Mouse (Mus musculus): ENCODE results near the gene Rundc3a. TPM values are rescaled to one million over a fixed set of nuclear protein-coding genes. Genes with fewer than 3 reads are reported as not detected.

Gene Rundc3a
- total RNA-seq, 2 experiments from 2014 or later: 441 to 469 TPM

GRCm38 (mm10) chr11:102439093-102440082 is 46.2 kb downstream of the Rundc3a start:
- DNase-seq (ENCODE audit: low spot score in 2 of 2): peak in 1 of 2 experiments; percentile 34
- intact Hi-C loops (cut with DNase I): loop anchor here (5.0 kb wide), 1 partner anchor 42 kb away; no protein-coding TSS in a partner anchor

- no peak for DNase-seq (ENCODE audit: low spot score in 2 of 2)
- intact Hi-C loops (cut with DNase I): no loop called here
These were observed 47.1 kb downstream of the Rundc3a start for GRCm38 (mm10) chr11:102440255-102440654.

- no peak for DNase-seq (ENCODE audit: low spot score in 2 of 2)
- intact Hi-C loops (cut with DNase I): no loop called here
These were observed 48.2 kb downstream of the Rundc3a start for GRCm38 (mm10) chr11:102441434-102441833.

- no peak for DNase-seq (ENCODE audit: low spot score in 2 of 2)
- intact Hi-C loops (cut with DNase I): no loop called here
These were observed 48.9 kb downstream of the Rundc3a start for GRCm38 (mm10) chr11:102442089-102442488.

- no peak for DNase-seq (ENCODE audit: low spot score in 2 of 2)
- intact Hi-C loops (cut with DNase I): no loop called here
These were observed 50.5 kb downstream of the Rundc3a start for GRCm38 (mm10) chr11:102443740-102444139.

GRCm38 (mm10) chr11:102444321-102444720 is 51.1 kb downstream of the Rundc3a start:
- DNase-seq (ENCODE audit: low spot score in 2 of 2): no peak
- intact Hi-C loops (cut with DNase I): no loop called here

GRCm38 (mm10) chr11:102444781-102445180 is 51.6 kb downstream of the Rundc3a start:
- intact Hi-C loops (cut with DNase I): no loop called here
- DNase-seq (ENCODE audit: low spot score in 2 of 2): no peak

- DNase-seq (ENCODE audit: low spot score in 2 of 2): peak in 1 of 2 experiments; percentile 65
- intact Hi-C loops (cut with DNase I): no loop called here
These were observed 52.2 kb downstream of the Rundc3a start for GRCm38 (mm10) chr11:102445264-102445890.

GRCm38 (mm10) chr11:102445891-102446361 is 52.7 kb downstream of the Rundc3a start:
- intact Hi-C loops (cut with DNase I): no loop called here
- DNase-seq (ENCODE audit: low spot score in 2 of 2): peak in 1 of 2 experiments; percentile 54

- intact Hi-C loops (cut with DNase I): no loop called here
- no peak for DNase-seq (ENCODE audit: low spot score in 2 of 2)
These were observed 53.6 kb downstream of the Rundc3a start for GRCm38 (mm10) chr11:102446581-102447461.

GRCm38 (mm10) chr11:102447497-102447896 is 54.3 kb downstream of the Rundc3a start, which contains the start of gene Fam171a2:
TSS of gene Fam171a2 (minus strand) at chr11:102447682.
- peak; percentile 66 to 84 for DNase-seq (ENCODE audit: low spot score in 2 of 2)
- intact Hi-C loops (cut with DNase I): no loop called here

GRCm38 (mm10) chr11:102448327-102448726 is 55.1 kb downstream of the Rundc3a start:
- DNase-seq (ENCODE audit: low spot score in 2 of 2): peak in 1 of 2 experiments; percentile 83
- intact Hi-C loops (cut with DNase I): no loop called here

GRCm38 (mm10) chr11:102449043-102450008 is 56.1 kb downstream of the Rundc3a start:
- intact Hi-C loops (cut with DNase I): no loop called here

More at GRCm38 (mm10) chr11:102449043-102450008, 56.1 kb downstream of the Rundc3a start:
- peak in 1 of 2 experiments; percentile 76 for DNase-seq (ENCODE audit: low spot score in 2 of 2)

Small RNAs within 50 kb of the gene (microRNA-seq; reads per million reads assigned to microRNA genes)
- gene Mir6930: 0 reads per million in 2 experiments

Other genes starting within 250 kb of the Rundc3a start
- gene Nags, start 247.9 kb upstream of the Rundc3a start, total RNA-seq (2021): not detected
- gene Tmem101, start 237.0 kb upstream of the Rundc3a start, total RNA-seq (2021): 10 to 100 TPM; 24.8 to 28.0 TPM
- 10 to 100 TPM; 58.3 to 66.4 TPM for gene Lsm12, start 208.1 kb upstream of the Rundc3a start, total RNA-seq (2021)
- 10 to 100 TPM; 55.7 to 61.8 TPM for gene G6pc3, start 203.8 kb upstream of the Rundc3a start, total RNA-seq (2021)
- gene Hdac5, start 163.2 kb upstream of the Rundc3a start, total RNA-seq (2021): 100 to 1,000 TPM; 243 to 261 TPM
- 1 to 10 TPM in 1 of 2 experiments, under 1 TPM in 1; 0.94 to 1.1 TPM for gene BC030867, start 144.5 kb upstream of the Rundc3a start, total RNA-seq (2021)
- gene Asb16, start 124.7 kb upstream of the Rundc3a start, total RNA-seq (2021): 1 to 10 TPM; 1.2 TPM
- 10 to 100 TPM; 67.8 to 71.4 TPM for gene Tmub2, start 108.5 kb upstream of the Rundc3a start, total RNA-seq (2021)
- gene Atxn7l3, start 96.8 kb upstream of the Rundc3a start, total RNA-seq (2021): 100 to 1,000 TPM; 231 to 242 TPM
- 100 to 1,000 TPM; 123 to 127 TPM for gene Ubtf, start 73.7 kb upstream of the Rundc3a start, total RNA-seq (2021)
- under 1 TPM; 0.62 to 0.73 TPM for gene Slc4a1, start 27.2 kb upstream of the Rundc3a start, total RNA-seq (2021)
- 10 to 100 TPM; 58.8 to 64.8 TPM for gene Slc25a39, start 14.5 kb downstream of the Rundc3a start, total RNA-seq (2021)
- gene Grn, start 36.9 kb downstream of the Rundc3a start, total RNA-seq (2021): 10 to 100 TPM; 58.3 to 71.3 TPM
- gene Fam171a2, start 54.3 kb downstream of the Rundc3a start, total RNA-seq (2021): 100 to 1,000 TPM; 108 to 120 TPM
- 1 to 10 TPM; 2.2 to 3.5 TPM for gene Itga2b, start 76.7 kb downstream of the Rundc3a start, total RNA-seq (2021)
- gene Gpatch8, start 163.0 kb downstream of the Rundc3a start, total RNA-seq (2021): 10 to 100 TPM; 46.6 to 55.7 TPM
- gene Gm11627, start 186.1 kb downstream of the Rundc3a start, total RNA-seq (2021): 1 to 10 TPM; 3.8 to 6.0 TPM
- gene Fzd2, start 211.0 kb downstream of the Rundc3a start, total RNA-seq (2021): 10 to 100 TPM in 1 of 2 experiments, 1 to 10 TPM in 1; 9.3 to 11.3 TPM